Comparison of ENCODE assay signal across 20 mouse cellular contexts in genomic region chr7:132950613-132951012, GRCm38 (mm10).
"Had no signal": no experiment of that assay in that cellular context is flagged by ENCODE, and none has a peak within 500 bp of the region (broad histone marks: within the 10 kb centered on the region; RNA-seq: fewer than 3 reads in every experiment).

No protein-coding gene starts in this region.

- DNase-seq: kidney, postnatal 25 days; layer of hippocampus, adult 9-11 months; layer of hippocampus, postnatal 36 days; right cerebral cortex, adult 18-20 months; right cerebral cortex, postnatal 14 days; right cerebral cortex, postnatal 4 days; spleen, adult 18-20 months; thymus, adult 18-20 months; thymus, postnatal 36 days had no signal

- H3K4me2 ChIP-seq: midbrain, embryonic 12.5 days; midbrain, embryonic 15.5 days; neural tube, embryonic 12.5 days; neural tube, embryonic 15.5 days; stomach, embryonic 15.5 days had no signal

- H3K4me1 ChIP-seq: midbrain, embryonic 12.5 days; midbrain, embryonic 15.5 days; neural tube, embryonic 12.5 days; neural tube, embryonic 15.5 days had no signal

- H3K9ac ChIP-seq: liver, embryonic 14.5 days; midbrain, embryonic 12.5 days; midbrain, embryonic 15.5 days; neural tube, embryonic 12.5 days; neural tube, embryonic 15.5 days; stomach, embryonic 15.5 days had no signal

- H3K4me3 ChIP-seq: layer of hippocampus, adult 2 months; left cerebral cortex, adult 2 months; midbrain, embryonic 12.5 days; midbrain, embryonic 15.5 days; neural tube, embryonic 12.5 days; neural tube, embryonic 15.5 days; stomach, embryonic 15.5 days had no signal

- H3K27ac ChIP-seq: kidney, postnatal 0 days; layer of hippocampus, adult 2 months; left cerebral cortex, adult 2 months; liver, embryonic 14.5 days; macrophage; midbrain, embryonic 12.5 days; midbrain, embryonic 15.5 days; neural tube, embryonic 12.5 days; neural tube, embryonic 15.5 days had no signal

- H3K27me3 ChIP-seq: midbrain, embryonic 12.5 days; midbrain, embryonic 15.5 days; neural tube, embryonic 12.5 days; neural tube, embryonic 15.5 days; stomach, embryonic 15.5 days had no signal

- ATAC-seq: intestine, postnatal 0 days; midbrain, embryonic 15.5 days had no signal

- H3K36me3 ChIP-seq: midbrain, embryonic 12.5 days; midbrain, embryonic 15.5 days; neural tube, embryonic 12.5 days; neural tube, embryonic 15.5 days; stomach, embryonic 15.5 days had no signal

- H3K9me3 ChIP-seq: midbrain, embryonic 12.5 days; midbrain, embryonic 15.5 days; neural tube, embryonic 12.5 days; neural tube, embryonic 15.5 days; stomach, embryonic 15.5 days had no signal
